Mouse (Mus musculus) 3T3-L1 (cell line): ENCODE data around the gene Cnfn.
"Not testable (repeated sequence)": the region's sequence is repeated elsewhere in the genome, so short reads cannot be mapped to it uniquely, and the experiment has no call there.

Experiments
- DNase-seq: peaks from one replicate; pipeline ENCODE4 v3.0.0-alpha.2; 2015; ENCODE audit warnings: low read depth, low spot score

Gene Cnfn

DNA sequence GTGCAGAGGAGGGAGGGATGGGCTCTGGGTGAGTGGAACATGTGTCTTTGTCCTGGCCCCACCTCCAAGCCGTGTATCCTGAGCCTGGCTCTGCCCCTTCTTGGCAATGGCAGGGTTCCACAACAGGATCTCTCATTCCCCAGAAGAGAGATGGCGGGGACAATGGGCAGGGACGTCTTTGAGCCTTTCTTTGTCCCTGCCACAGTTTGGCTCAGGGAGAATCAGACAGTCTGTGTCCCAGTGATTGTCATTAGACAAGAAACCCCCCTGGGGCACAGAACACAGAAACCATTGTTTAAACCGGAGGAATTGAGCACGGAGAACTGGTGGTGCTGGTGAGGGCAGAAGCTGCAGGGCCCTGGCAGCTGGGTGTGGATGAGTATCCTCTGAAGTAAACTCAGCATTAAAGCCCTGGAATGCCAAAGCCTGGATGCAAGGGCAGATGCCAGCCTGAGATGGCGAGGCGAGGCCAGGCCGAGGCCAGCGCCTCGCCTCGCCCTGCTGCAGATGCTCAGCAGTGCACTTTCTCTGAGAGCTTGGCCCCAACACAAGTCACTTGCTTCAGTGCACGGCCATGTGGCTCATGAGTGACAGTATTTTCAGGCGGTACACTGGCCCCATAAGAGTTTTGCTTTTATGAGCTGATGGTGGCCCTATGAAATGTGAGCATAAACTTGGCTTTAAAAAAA lies 3.4 kb downstream of the Cnfn start:
- DNase-seq: no peak

DNA sequence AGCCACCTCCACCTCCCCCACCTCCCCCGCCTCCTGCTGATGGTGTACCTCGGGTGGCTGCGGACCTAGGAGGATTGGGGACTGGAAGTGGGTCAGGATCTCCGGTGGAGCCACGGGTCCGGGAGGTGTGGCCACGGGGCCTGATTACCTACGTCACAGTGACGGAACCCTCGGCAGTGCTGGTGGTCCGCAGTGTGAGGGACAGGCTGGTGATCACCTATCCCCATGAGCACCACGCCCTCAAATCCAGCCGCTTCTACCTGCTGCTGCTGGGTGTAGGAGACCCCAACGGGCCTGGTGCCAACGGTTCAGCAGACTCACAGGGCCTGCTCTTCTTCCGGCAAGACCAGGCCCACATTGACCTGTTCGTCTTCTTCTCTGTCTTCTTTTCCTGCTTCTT lies 5.9 kb downstream of the Cnfn start:
- DNase-seq: no peak

DNA sequence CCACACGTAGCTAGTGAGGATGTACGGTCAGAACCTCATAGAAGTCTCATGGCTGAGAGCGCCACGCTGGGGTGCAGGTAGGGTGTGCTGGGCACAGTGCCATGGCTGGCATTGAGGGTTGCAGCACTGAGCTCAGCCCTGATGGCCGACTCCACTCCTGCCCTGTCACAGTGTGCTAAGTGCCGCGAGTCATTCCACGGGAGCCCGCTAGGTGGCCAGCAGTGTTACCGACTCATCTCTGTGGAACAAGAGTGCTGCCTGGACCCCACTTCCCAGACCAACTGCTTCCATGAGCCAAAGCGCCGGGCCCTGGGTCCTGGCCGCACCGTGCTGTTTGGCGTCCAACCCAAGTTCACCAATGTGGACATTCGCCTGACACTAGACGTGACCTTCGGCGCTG lies 6.4 kb downstream of the Cnfn start:
- no peak for DNase-seq

DNA sequence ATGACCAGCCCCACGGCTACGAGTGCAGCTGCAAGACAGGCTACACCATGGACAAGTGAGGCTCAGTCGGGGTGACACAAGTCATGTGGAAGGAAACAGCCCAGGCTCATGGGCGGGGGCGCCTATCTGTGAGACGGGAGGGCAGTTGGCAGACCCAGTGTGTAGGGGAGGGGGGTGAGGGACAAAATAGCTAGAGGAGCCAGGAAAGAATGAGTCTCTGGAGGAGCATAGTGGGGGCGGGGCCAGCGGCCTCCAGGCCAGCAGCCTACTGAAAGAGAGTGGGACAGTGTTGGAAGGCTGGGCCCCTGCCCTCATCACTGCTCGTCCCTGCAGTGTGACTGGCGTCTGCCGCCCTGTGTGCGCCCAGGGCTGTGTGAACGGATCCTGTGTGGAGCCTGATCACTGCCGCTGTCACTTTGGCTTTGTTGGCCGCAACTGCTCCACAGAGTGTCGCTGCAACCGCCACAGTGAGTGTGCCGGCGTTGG lies 10.8 kb downstream of the Cnfn start:
- no peak for DNase-seq

DNA sequence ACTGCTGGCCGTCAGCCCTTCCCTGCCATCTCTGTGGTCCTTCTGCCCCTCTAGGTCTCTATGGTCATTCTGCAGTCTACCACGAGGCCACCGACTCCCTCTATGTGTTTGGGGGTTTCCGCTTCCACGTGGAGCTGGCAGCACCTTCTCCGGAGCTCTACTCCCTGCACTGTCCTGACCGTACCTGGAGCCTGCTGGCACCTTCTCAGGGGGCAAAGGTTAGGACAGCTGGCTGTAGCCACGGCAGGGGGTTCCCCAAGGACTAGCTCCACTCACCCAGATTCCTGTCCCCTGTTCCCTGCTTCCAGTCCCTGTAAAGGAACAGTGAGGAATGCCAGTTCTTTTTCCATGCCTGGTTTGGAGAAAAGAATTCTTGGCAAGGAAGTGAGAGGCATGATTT lies 20.7 kb downstream of the Cnfn start:
- DNase-seq: no peak

DNA sequence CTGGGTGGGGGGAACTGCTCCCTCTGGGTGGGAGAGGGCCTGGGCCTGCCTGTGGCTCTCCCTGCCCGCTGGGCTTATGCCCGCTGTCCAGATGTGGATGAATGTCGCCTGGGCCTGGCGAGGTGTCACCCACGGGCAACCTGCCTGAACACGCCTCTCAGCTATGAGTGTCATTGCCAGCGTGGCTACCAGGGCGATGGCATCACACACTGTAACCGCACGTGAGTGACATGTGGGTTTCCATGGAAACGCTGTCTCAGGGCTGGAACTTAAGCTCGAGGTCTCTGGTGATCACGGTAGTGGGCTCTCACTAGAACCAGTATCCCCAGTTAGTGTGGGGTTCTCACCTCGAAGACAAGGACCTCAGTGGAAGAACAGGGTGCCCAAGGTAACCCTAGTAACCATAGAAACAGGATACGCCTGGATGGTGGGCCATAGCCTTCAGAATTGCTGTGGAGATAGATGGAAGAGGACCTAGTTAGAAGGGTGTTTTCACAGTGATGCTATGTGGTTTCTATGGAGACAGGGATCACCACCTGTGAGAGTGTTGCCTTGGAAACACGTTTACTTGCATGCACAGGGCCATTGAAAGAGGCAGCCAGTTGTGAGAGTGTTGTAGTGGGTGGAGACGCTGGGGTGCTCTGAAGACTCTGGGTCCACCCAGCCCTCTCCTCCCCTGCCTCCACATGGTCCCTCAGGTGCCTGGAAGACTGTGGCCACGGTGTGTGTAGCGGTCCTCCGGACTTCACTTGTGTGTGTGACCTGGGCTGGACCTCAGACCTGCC lies 28.3 kb downstream of the Cnfn start:
- no peak for DNase-seq

DNA sequence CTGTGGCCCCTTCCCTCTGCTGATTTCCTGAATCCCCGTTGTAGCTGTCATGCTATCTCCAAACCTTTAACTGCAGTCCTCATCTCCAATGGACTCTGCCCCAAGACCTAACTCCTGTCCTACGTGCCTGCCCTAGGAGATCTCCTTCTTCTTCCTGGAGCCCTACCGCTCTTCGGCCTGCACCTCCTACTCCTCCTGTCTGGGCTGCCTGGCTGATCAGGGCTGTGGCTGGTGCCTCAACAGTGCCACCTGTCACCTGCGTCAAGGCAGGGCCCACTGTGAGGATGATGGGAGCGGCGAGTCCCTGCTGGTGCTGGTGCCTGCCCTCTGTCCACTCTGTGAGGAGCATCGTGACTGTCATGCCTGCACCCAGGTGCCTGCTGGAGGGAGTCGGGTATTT lies 30.2 kb downstream of the Cnfn start:
- no peak for DNase-seq

DNA sequence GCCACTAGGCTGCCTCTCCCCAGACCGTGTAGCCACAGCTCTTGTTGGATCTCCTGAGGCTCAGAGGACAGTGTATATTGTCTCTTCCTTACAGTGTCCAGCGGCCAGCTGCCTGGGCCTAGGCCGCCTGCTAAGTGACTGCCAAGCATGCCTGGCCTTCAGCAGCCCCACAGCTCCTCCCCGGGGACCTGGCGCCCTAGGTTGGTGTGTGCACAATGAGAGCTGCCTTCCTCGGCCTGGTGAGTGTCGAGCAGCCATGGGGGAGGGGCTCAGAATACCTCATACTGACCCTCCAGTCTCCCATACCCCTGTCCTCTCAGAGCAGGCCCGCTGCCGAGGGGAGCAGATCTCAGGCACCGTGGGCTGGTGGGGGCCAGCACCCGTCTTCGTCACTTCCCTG lies 35.1 kb downstream of the Cnfn start:
- no peak for DNase-seq

DNA sequence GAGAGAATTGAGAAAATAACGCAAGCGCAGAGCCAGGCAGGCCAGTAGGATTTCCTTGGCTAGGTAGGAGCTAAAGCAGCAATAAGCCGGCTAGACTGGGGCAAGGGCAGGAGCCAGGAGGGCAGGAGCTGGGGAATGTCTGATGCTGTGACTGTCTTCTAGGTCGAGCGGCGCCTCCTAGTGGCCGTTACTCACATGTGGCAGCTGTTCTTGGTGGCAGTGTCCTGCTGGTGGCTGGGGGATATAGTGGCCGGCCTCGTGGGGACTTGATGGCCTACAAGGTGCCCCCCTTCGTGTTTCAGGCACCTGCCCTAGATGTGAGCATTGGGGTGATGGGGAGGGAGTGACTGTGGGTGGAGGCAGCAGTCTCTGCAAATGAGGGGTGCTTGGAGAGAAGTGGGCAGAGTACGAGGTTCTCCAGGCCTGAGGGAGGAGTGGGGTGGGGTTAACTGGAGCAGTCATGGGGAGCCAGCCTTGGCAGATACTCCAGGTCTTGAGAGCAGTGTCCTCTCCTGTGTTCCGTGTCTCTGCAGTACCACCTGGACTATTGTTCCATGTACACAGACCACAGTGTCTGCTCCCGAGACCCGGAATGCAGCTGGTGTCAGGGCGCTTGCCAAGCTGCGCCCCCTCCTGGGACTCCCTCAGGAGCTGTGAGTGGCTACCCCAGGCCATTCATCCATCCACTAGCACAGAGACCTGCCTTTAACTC lies 35.8 kb downstream of the Cnfn start:
- DNase-seq: peak; percentile 82

DNA sequence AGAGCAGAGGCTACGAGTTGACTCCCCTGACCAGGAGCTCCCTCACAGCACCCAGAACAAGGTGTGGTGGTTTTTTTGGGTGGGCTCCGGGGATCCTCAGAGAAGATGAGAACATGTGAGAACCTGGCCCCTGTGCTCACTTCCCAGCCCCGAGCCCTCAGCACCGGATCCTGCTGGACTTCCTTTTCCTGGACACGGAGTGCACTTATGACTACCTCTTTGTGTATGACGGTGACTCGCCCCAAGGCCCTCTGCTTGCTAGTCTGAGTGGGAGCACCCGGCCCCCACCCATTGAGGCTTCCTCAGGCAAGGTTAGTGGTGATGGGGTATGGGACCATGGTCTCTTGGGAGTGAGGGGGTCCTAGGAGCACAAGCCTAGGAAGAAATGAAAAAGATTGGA lies 43.3 kb downstream of the Cnfn start:
- DNase-seq: peak; percentile 35

DNA sequence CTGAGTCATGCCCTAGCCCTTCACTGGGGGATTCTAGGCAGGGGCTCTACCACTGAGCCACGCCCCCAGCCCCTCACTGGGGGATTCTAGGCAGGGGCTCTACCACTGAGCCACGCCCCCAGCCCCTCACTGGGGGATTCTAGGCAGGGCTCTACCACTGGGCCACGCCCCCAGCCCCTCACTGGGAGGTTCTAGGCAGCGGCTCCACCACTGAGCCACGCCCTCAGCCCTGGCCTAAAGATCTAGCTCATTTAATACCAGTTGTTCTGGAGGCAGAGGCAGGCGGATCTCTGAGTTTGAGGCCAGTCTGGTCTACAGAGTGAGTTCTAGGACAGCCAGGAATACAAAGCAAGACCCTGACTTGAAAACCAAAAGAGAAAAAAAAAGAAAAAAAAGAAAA lies 44.1 kb downstream of the Cnfn start:
- not testable (repeated sequence) for DNase-seq

DNA sequence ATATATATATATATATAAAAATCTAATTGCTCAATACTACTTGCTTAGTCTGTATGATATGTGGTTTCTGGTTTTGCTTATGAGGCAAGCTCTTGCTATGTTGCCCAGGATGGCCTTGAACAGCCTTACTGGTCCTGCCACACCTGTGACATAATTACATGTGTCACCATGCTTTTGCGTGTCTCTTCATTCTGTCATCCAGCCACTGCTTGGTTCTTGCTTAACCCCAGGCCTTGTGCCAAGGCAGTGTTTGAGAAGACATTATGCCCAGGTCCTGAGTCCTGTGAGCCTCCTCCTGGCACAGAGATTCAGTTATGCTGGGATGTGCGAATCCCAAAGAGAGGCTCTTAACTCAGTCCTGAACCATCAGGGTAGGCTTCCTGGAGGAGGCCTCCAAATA lies 46.3 kb downstream of the Cnfn start:
- DNase-seq: peak; percentile 31

DNA sequence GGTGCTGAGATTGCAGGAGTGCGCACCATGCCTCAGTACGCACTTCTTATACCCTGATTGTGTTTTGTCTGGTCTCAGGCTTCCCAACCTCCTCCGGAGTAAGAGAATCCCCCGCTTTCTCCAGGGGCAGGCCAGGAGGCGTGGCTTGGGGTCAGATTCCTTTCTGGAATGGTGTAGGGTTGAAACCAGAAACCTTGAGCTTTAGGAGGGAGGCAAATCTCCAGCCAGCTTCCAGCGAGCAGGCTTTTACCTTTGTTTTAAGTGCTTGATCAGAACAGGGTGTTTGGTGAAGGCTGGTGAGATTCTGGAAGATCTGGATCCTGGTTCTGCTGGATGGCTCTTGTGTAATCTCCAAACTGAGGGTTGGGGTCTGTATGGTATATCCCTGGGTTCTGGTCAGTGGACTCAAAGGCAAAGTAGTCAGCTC lies 47.5 kb downstream of the Cnfn start:
- peak; percentile 84 for DNase-seq
